Mouse (Mus musculus) A20 (cell line): Measurements from ENCODE around the gene Gm14698.
A peak's percentile ranks its signal among the peaks of the same experiment; 100 is the strongest.
"Not testable (repeated sequence)": the region's sequence is repeated elsewhere in the genome, so short reads cannot be mapped to it uniquely, and the experiment has no call there.

Experiments used
- DNase-seq: peaks from one replicate; pipeline ENCODE4 v3.0.0-alpha.2; 2011; ENCODE audit warnings: low read depth, low spot score

Gene Gm14698

DNA sequence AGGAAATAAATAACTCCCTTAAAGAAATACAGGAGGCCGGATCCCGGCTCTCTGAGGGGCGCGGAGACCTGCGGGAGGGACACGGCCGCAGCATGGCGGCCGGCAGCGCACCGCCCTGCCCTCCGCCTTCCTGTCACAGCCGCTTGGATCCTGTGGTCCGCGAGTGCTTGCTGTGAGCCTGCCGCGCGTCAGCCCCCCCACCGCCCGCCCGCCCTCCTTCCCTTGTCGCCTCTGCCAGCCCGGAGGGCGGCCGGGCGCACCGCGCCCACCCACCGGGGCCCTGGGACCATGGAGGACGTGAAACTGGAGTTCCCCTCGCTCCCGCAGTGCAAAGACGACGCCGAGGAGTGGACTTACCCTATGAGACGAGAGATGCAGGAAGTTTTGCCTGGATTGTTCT is at the start of gene Gm14698:
Gene Gm14698 (plus strand): TSS at position 35 of the 400 bp plus-strand sequence.
- not testable (repeated sequence) for DNase-seq

DNA sequence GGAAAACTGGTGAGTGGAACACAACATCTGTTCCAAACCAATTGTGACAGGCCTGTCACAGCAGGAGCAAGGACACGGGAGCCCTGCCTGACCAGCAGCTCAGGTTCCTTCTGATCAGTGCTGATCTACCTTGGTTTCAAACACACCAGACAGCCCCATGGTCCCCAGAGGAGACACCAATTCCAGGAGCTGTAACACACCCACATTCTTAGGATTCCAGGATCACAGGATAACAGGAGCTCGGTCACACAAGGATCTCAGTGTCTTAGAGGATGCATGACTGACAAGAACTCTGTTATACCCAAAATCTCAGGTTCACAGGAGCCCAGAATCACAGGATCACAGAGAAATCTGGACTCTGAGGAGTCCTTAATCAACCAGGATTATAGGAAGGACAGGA is 444 bp upstream of the Gm14698 start:
- not testable (repeated sequence) for DNase-seq

DNA sequence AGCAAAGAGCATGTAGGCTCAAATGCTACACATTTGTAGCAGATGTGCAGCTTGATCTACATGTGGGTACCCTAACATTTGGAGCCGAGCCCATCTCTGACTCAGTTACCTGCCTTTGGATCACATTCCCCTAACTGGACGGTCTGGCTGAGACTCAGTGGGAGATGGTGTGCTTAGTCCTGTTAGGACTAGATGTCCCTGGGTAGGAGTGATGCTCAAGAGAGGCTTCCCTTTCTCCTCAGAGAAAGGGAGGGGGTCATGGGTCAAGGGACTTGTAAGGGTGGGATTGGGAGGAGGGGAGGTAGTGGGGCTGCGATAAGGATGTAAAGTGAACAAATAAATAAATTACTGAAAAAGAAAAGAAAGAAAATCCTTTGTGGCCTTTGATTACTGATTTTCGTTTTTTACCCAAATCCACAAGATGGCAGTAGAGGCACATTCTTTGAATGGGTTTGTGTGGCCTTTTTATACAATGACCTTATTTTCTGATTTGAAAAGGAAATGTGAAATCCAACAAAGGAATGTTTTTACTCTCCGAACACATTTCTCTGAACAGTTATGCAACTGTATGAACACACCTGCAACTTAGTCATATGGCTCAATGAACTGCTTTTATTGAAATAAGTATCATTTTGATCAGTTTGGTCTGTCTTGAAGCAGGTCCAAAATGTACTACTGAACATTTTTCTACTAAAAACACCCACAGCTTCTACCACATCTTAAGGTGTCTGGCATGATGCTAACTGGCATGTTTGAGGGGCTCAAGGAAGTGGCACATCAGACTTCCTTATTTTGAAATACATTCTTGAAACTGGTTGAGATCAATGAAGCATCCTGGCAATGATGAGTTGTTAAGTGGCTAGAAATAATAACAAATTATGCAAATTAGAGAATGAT is 18.9 kb downstream of the Gm14698 start:
- peak; percentile 24 for DNase-seq

DNA sequence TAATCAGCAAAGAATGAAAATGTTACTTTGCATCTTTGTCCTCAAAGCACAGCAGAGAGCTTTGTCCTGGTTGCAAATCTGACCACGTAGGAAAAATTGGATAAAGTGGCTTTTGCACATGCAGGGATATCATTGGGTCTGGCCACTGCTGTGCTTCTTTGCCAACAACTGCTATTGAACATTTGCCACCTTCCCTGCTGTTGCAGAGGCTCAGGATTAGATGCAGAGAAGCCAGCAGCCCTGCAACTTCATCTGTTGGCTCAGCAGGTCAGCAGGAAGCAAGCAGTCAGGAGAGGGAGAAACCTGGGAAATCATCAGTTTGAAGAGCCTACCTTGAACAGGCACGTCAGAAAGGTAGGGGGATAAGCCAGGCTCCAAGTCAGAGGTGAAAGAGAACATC is 44.3 kb downstream of the Gm14698 start:
- DNase-seq: no peak
